Mouse (Mus musculus): ENCODE data around the gene Ndst2.

Ndst2 gene

GRCm38 (mm10) chr14:20738511-20738910 is 4.1 kb upstream of the Ndst2 start:
- DNase-seq (ENCODE audit: low read depth, low spot score), result no peak

- peak; percentile 51 for DNase-seq (ENCODE audit: low read depth, low spot score)
Observed at GRCm38 (mm10) chr14:20737306-20737705, 2.9 kb upstream of the Ndst2 start.

GRCm38 (mm10) chr14:20735892-20736390 is 1.6 kb upstream of the Ndst2 start:
- DNase-seq (ENCODE audit: low read depth, low spot score), result no peak

GRCm38 (mm10) chr14:20735052-20735451 is 690 bp upstream of the Ndst2 start:
- DNase-seq (ENCODE audit: low read depth, low spot score), result no peak

GRCm38 (mm10) chr14:20733041-20733951 is 1.1 kb downstream of the Ndst2 start:
- peak; percentile 37 for DNase-seq (ENCODE audit: low read depth, low spot score)

GRCm38 (mm10) chr14:20730853-20731602 is 3.3 kb downstream of the Ndst2 start:
- DNase-seq (ENCODE audit: low read depth, low spot score), result no peak

GRCm38 (mm10) chr14:20729871-20730270 is 4.5 kb downstream of the Ndst2 start:
- DNase-seq (ENCODE audit: low read depth, low spot score), result no peak

GRCm38 (mm10) chr14:20725660-20726339 is 8.6 kb downstream of the Ndst2 start:
- no peak for DNase-seq (ENCODE audit: low read depth, low spot score)

- peak; percentile 43 for DNase-seq (ENCODE audit: low read depth, low spot score)
Observed at GRCm38 (mm10) chr14:20724043-20724442, 10.3 kb downstream of the Ndst2 start.

GRCm38 (mm10) chr14:20723006-20723405 is 11.4 kb downstream of the Ndst2 start:
- no peak for DNase-seq (ENCODE audit: low read depth, low spot score)

GRCm38 (mm10) chr14:20721371-20721770 is 13.0 kb downstream of the Ndst2 start:
- DNase-seq (ENCODE audit: low read depth, low spot score), result no peak

GRCm38 (mm10) chr14:20719767-20720166 is 14.6 kb downstream of the Ndst2 start:
- no peak for DNase-seq (ENCODE audit: low read depth, low spot score)

GRCm38 (mm10) chr14:20718443-20718842 is 15.9 kb downstream of the Ndst2 start:
- DNase-seq (ENCODE audit: low read depth, low spot score), result no peak

- no peak for DNase-seq (ENCODE audit: low read depth, low spot score)
Observed at GRCm38 (mm10) chr14:20713832-20714231, 20.5 kb downstream of the Ndst2 start.

GRCm38 (mm10) chr14:20708239-20708638 is 26.1 kb downstream of the Ndst2 start:
- DNase-seq (ENCODE audit: low read depth, low spot score), result no peak

GRCm38 (mm10) chr14:20707201-20708190 is 26.9 kb downstream of the Ndst2 start, which contains the start of gene Zswim8:
TSS of gene Zswim8 (plus strand) at chr14:20707552.
- peak; percentile 89 for DNase-seq (ENCODE audit: low read depth, low spot score)

GRCm38 (mm10) chr14:20703461-20703860 is 30.9 kb downstream of the Ndst2 start:
- peak; percentile 16 for DNase-seq (ENCODE audit: low read depth, low spot score)

- DNase-seq (ENCODE audit: low read depth, low spot score), result peak; percentile 92
Observed at GRCm38 (mm10) chr14:20702741-20703381, 31.5 kb downstream of the Ndst2 start, which contains the start of gene Chchd1. TSS of gene Chchd1 (plus strand) at chr14:20703006.

GRCm38 (mm10) chr14:20702096-20702740 is 32.1 kb downstream of the Ndst2 start:
- DNase-seq (ENCODE audit: low read depth, low spot score), result peak; percentile 42

Data from A20 (cell line).